Mouse (Mus musculus) lung, embryonic 14.5 days (tissue): ENCODE measurements around the gene Nhlh2. TPM values are rescaled to one million over a fixed set of nuclear protein-coding genes. Genes with fewer than 3 reads are reported as not detected.

Source experiments
- ATAC-seq: fragments of 200-750 bp; cut with Nextera tagmentation; 2 replicates; pipeline ENCODE4 v1.8.0; 2017; ENCODE audit warnings: mild to moderate bottlenecking, moderate TSS enrichment, moderate library complexity; ENCODE audit not compliant: insufficient read depth
- DNase-seq: peaks from one replicate; pipeline ENCODE4 v3.0.0-alpha.2; 2015
- H3K27ac ChIP-seq: fragments of 300-500 bp; sonication (generic); 2 replicates; pipeline ENCODE4 v1.5.1; 2014; ENCODE audit warnings: low read depth, mild to moderate bottlenecking, moderate library complexity
- H3K27me3 ChIP-seq: fragments of 300-500 bp; sonication (generic); 2 replicates; pipeline ENCODE4 v1.6.1; 2014; ENCODE audit warnings: low read length, control low read depth; ENCODE audit not compliant: insufficient read depth
- H3K36me3 ChIP-seq: fragments of 300-500 bp; sonication (generic); 2 replicates; pipeline ENCODE4 v1.6.1; 2014; ENCODE audit warnings: control low read depth; ENCODE audit not compliant: insufficient read depth
- H3K4me1 ChIP-seq: fragments of 300-500 bp; sonication (generic); 2 replicates; pipeline ENCODE4 v1.6.1; 2014; ENCODE audit warnings: antibody characterized with exemption, control low read depth; ENCODE audit not compliant: insufficient read depth
- H3K4me2 ChIP-seq: fragments of 300-500 bp; sonication (generic); 2 replicates; pipeline ENCODE4 v1.6.1; 2014; ENCODE audit warnings: mild to moderate bottlenecking
- H3K4me3 ChIP-seq: fragments of 300-500 bp; sonication (generic); 2 replicates; pipeline ENCODE4 v1.5.1; 2014; ENCODE audit warnings: low read depth, low read length
- H3K9ac ChIP-seq: fragments of 300-500 bp; sonication (generic); 2 replicates; pipeline ENCODE4 v1.6.1; 2014
- H3K9me3 ChIP-seq: fragments of 300-500 bp; sonication (generic); 2 replicates; pipeline ENCODE4 v1.6.1; 2016; ENCODE audit warnings: low read depth, low read length, control low read depth
- CTCF ChIP-seq: IDR thresholded peaks from 2 replicates; pipeline ENCODE4 v1.5.1; 2016; ENCODE audit warnings: antibody characterized with exemption, low read depth
- WGBS: fragments of 180-500 bp; shearing (Covaris S2); extraction: QIAGEN DNeasy Blood & Tissue Kit; methylation state at CpG from one replicate; pipeline ENCODE4 v1.1.7; 2014; 5-methylcytosine and 5-hydroxymethylcytosine counted together
- polyA plus RNA-seq: library from polyadenylated mRNA; unstranded; fragments of >200 nt; fragmentation: Nextera tagmentation; extraction: Ambion mirVana; gene quantifications from 2 replicates; pipeline ENCODE4 v1.2.1, GENCODE M21; 2014

The Nhlh2 gene
- polyA plus RNA-seq, 1 experiment from 2014 or later: not detected

GRCm38 (mm10) chr3:102063273-102064120 lies 53.6 kb downstream of the Nhlh2 start:
- Histone ChIP-seq H3K4me1 (no peaks in the 10 kb centered on the region), H3K4me2 (no peak overlapping the region), H3K27me3 (no peaks in the 10 kb centered on the region), H3K4me3 (no peak overlapping the region), H3K9ac (no peak overlapping the region), H3K27ac (no peak overlapping the region), H3K9me3 (no peaks in the 10 kb centered on the region), H3K36me3 (no peaks in the 10 kb centered on the region)
- ATAC-seq (no peak; the same call in 1 of the 2 replicates), DNase-seq (no peak)
- TF ChIP-seq CTCF: no peak
- WGBS: 61% methylated on average over 10 of the region's 10 CpGs

GRCm38 (mm10) chr3:102064566-102064965 lies 54.7 kb downstream of the Nhlh2 start:
- no peaks in the 10 kb centered on the region for H3K4me1 ChIP-seq
- no peak for TF ChIP-seq CTCF
- no peak overlapping the region for H3K4me3 ChIP-seq
- DNase-seq: no peak
- no peak overlapping the region for H3K9ac ChIP-seq
- WGBS: 70% methylated on average over 6 of the region's 6 CpGs
- ATAC-seq: no peak
- H3K36me3 ChIP-seq: no peaks in the 10 kb centered on the region
- H3K9me3 ChIP-seq: no peaks in the 10 kb centered on the region
- no peak overlapping the region for H3K4me2 ChIP-seq
- H3K27me3 ChIP-seq: no peaks in the 10 kb centered on the region
- H3K27ac ChIP-seq: no peak overlapping the region

Other genes starting within 250 kb of the Nhlh2 start
- gene Mab21l3, start 161.1 kb upstream of the Nhlh2 start, polyA plus RNA-seq: 0.12 and 0.68 TPM in 2 replicates
- 5.1 and 5.4 TPM in 2 replicates for gene Slc22a15, start 85.6 kb upstream of the Nhlh2 start, polyA plus RNA-seq
- 0.43 and 3.6 TPM in 2 replicates for gene Casq2, start 76.3 kb downstream of the Nhlh2 start, polyA plus RNA-seq
- gene Vangl1, start 194.6 kb downstream of the Nhlh2 start, polyA plus RNA-seq: 22.9 and 28.4 TPM in 2 replicates